Mouse (Mus musculus) adrenal gland, postnatal 36 days (tissue): ENCODE results near the gene Pdk4. TPM values are rescaled to one million over a fixed set of nuclear protein-coding genes. Genes with fewer than 3 reads are reported as not detected.
A peak's percentile ranks its signal among the peaks of the same experiment; 100 is the strongest.

Experiments
- DNase-seq, 2 experiments: peaks; one replicate each; pipeline ENCODE4 v3.0.0; 2021; ENCODE audit warnings: mixed read lengths in 1 of 2
- long read RNA-seq, 2 experiments: library from polyadenylated mRNA; stranded (forward); transcript quantifications; one replicate each; pipeline ENCODE4 v2.0.0; 2021; ENCODE audit warnings: borderline sequencing depth in 2 of 2
- total RNA-seq, 2 experiments: library from RNA; stranded (reverse); gene quantifications; 2 replicates each; pipeline ENCODE4 v1.2.3; 2021

Pdk4 gene
- 100 to 1,000 TPM; 275 to 333 TPM for total RNA-seq
- long read RNA-seq, experiment 1, transcript Pdk4-201 (11 exons, 3,484 nt): major isoform, 180 of 274 reads
- long read RNA-seq, experiment 1, partial matches to known transcripts: 33 of 274 reads
- long read RNA-seq, experiment 1, other reads (novel, unspliced or antisense): 60 of 274 reads
- long read RNA-seq, experiment 2, transcript Pdk4-201 (11 exons, 3,484 nt): major isoform, 114 of 142 reads
- long read RNA-seq, experiment 2, partial matches to known transcripts: 11 of 142 reads
- long read RNA-seq, experiment 2, other reads (novel, unspliced or antisense): 16 of 142 reads

- DNase-seq: peak; percentile 90 to 91
Observed at GRCm38 (mm10) chr6:5495961-5496853, at the start of gene Pdk4. TSS of gene Pdk4 (minus strand) at chr6:5496309.

GRCm38 (mm10) chr6:5537855-5538365, 41.8 kb upstream of the Pdk4 start:
- no peak for DNase-seq

- no peak for DNase-seq
Observed at GRCm38 (mm10) chr6:5535754-5536153, 39.6 kb upstream of the Pdk4 start.

GRCm38 (mm10) chr6:5517091-5517490, 21.0 kb upstream of the Pdk4 start:
- no peak for DNase-seq

- DNase-seq: peak; percentile 41 to 68
Observed at GRCm38 (mm10) chr6:5509757-5510156, 13.6 kb upstream of the Pdk4 start.

GRCm38 (mm10) chr6:5509303-5509702, 13.2 kb upstream of the Pdk4 start:
- DNase-seq: peak; percentile 48 to 64

GRCm38 (mm10) chr6:5507821-5508220, 11.7 kb upstream of the Pdk4 start:
- no peak for DNase-seq

DNA sequence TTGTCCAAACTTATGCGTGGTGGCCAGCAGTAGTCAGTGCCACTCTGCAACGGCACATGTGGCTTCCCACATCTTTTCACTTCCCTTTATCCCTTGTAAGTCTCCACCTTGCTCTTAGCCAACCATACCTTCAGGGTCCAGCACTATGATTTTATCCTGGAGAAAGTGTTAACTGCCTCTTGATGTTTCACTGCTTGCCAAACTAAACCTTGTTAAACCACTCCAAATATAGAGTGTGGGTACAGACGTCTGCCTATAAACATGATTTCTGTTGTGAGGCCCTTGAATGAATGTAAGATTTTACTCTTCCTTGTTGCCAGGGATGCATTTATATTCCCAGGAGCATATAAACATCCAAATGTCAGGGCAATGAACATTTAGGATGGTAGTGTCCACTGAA, 10.2 kb upstream of the Pdk4 start:
- no peak for DNase-seq

DNA sequence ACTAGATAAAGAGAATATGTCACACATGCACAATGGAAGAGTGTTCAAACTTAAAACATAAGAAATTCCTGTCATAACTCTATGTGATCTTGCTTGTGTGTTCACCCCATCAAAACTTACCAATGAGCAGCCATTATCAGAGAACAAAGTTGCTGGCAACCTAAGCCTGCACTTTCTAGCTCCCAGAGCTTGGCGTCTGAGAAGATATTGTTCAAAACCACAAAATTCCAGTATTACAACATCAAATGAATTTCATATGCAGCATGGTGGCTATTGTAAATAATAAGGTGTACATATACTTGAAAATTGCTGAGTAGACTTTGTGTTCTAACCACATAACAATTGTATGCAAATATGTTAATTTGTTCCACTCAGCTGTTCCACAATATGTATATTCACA, 6.7 kb upstream of the Pdk4 start:
- DNase-seq: no peak

DNA sequence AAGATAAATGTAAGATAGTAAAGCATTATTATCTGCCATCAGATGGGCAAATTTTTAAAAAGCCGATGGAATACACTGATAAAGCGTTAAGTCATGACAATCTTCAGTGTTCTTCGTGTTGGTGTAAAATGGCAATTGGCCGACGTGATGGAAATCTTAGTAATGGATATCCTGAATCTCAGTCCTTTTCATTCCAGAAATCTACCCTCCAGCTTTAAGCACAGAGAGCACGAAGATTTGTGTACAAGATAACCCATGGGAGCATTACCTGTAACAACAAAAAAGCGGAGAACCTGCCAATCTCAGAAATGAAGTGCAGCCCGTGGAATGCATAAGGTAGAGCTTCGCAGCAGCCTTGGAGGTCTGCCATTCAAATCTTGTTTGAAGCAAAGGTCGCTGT, 5.4 kb upstream of the Pdk4 start:
- DNase-seq: no peak

DNA sequence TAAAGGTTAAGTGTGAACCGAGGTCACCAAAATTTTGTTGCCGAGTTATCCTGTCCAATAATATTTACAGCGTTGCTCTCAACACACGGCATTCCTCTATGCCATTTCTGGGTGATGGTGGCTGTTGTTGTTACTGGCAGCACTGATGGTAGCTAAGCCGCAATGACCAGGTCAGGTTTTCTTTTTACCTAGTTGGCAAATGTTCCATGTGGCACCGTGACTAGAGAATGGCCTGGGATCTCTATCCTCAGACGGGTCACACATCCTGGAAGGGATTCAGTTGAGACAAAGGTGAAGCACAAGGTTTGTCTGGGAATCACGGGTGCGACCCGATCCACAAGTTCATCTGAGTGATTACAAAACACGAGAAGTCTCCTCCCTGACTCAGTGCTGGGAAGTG, 2.6 kb upstream of the Pdk4 start:
- DNase-seq: peak in 1 of 2 experiments; percentile 24

DNA sequence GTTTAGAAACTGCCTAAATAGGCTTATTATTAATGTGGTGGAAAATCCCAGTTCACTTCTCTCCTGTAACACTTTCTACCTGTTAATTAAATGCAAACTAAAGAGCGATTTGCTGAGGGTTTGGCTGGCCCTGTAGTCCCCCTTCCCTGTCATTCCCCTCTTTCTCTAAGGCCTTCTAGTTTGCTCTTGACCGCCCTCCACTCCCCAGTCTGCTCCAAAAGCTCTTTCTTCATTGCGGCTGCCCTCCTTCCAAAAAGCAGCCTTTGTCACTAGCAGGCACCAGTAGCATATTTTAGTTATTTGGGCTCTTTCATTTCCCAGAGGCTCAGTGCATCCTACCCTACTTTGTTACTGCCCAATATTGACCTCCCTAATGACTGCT, 736 bp upstream of the Pdk4 start:
- DNase-seq: no peak

GRCm38 (mm10) chr6:5485028-5485427, 11.1 kb downstream of the Pdk4 start:
- DNase-seq: no peak

- no peak for DNase-seq
Observed at GRCm38 (mm10) chr6:5482270-5482783, 13.8 kb downstream of the Pdk4 start.

GRCm38 (mm10) chr6:5481066-5481465, 15.0 kb downstream of the Pdk4 start:
- DNase-seq: no peak

DNA sequence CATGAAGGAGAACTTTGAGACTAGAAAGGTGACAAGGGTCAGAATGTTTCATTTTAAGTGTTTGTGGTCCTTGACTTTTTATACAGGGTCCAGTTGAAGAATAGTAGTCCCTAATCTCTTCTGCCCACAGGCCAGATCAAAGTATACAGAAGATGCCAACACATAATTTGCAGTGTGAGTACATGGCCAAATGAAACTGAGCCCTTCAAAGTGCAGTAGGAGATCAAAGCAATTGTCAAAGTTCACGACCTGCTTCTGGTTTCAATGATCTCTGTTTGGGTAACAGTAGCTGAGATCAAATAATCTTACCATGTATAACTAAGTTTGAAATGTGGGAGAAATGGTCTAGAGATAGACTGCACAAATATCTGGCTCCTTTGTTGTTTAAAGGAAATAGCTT, 22.1 kb downstream of the Pdk4 start:
- no peak for DNase-seq

DNA sequence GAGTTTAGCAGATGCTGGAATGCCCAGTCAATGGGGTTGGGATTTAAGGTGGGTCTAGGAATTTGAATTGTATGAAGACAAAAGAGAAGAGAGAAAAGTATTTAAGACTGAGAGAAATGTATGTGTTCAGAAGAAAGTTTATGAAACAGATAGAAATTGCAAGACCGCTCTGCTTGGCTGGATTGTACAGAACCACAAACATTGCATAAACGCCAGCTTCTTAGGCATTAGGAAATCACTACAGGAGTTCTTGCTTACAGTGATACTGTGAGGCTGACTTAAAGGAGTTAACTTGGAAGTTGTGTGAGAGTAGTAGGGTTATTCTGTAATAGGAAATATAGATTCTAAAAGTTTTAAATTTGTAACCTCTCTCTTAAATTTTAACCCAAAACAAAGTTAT, 23.4 kb downstream of the Pdk4 start:
- DNase-seq: no peak

DNA sequence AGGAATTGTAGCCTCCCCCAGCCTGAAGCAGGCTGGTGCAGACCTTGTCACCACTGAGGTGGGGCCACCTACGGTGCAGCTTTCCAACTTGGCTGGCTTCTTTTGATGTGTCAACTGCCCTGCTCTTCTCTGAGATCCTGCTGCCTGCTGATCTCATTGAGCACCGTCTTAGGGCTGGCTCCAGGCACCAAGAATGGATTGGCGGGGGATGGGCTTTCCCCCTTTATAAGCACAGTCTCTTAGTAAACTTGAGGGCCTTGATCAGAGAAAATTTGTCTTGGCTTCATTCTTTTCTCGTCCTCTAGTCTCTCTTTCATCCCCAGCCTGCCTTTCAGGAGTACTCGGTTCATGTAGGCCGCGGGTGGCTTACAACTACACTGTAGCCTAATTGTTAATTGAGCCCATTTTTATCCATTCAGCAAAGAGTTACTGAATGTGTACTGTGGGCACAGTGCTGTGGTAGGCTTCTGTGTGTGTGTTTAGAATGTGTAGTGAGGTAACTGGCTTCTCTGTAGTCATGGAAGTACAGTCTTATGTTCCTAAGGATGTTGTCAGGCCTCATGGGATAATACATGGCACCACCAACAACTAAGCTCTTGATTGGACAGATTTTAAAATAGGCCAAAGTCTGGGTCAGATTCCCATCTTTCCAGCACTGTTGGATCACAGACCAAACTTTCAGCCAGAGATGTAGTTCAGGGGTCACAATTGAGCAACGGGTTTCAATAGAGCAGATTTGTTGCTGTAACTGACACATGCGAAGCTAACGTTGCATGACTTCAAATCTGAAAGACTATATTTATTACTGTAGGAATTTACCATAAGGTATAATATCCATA, 25.4 kb downstream of the Pdk4 start:
- DNase-seq: no peak

GRCm38 (mm10) chr6:5455836-5456235, 40.3 kb downstream of the Pdk4 start:
- DNase-seq: no peak

- no peak for DNase-seq
Observed at GRCm38 (mm10) chr6:5449878-5450277, 46.2 kb downstream of the Pdk4 start.

DNA sequence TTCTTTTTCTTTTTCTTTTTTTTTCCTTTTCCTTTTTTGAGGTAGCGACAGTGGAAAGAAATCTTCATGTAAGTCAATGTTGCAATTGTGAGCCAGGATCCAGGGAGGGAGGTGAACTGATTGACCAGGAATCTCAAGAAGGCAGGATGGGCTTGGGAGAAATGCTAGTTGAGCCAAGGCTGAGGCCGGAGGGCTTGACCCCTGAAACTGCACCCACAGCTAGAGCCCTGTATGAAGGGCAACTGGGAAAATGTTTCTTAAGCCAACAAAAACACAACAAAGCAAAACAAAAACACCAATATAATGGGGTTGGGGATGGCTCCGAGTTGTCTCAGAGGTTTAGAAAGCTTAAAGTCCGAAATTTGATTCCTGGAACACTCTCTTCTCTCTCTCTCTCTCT, 47.7 kb downstream of the Pdk4 start:
- DNase-seq: no peak

DNA sequence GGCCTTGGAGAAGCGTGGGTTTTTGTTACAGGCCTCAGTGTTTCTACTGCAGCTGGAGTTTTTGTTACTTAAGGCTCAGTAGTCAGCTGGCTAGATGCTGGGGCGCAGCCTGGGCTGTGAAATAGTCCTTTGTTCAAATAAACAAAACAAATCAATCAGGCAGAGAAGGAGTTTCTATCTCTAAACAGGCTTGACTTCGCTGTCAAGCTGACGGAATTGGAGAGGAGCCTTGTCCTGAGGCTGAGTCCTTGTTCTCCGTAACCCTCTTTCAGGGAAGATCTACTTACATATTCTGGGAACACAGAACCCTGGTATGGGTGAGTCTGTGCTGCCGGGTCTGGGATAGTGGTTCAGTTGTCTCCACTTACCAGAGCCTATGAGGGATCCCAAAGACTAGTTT, 48.6 kb downstream of the Pdk4 start:
- no peak for DNase-seq
